Mouse (Mus musculus) stomach, postnatal 0 days (tissue): Measurements from ENCODE around the gene Cacna1a.

Source experiments
- CTCF ChIP-seq: IDR thresholded peaks from 2 replicates; pipeline ENCODE4 v1.5.1; 2016; ENCODE audit warnings: antibody characterized with exemption, low read depth, mild to moderate bottlenecking, moderate library complexity
- EP300 ChIP-seq: optimal IDR thresholded peaks from 2 replicates; pipeline ENCODE3; 2016; ENCODE audit warnings: antibody characterized with exemption

DNA sequence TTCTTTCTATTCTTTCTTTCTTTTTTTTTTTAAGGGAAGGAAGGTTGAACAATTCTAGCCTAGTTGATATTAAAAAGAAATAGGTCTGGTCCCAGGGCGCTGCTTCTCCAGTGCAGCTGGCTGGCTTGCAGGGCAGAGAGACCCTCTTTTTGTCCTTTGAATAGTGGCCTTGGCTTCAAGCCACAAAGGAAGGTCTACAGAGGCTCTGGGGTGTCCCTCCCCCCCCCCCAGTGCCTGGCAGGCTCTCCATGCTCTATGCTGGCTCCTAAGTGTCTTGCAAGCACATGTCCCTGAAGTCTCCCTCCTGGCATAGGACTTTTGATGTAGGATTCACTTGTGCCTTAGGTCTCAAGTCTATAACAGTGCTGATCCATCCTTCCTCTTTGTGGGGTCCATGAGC, 23.0 kb upstream of the Cacna1a start:
- TF ChIP-seq CTCF (no peak), EP300 (no peak)
